Mouse (Mus musculus): Measurements from ENCODE around the gene Sema4c. TPM values are rescaled to one million over a fixed set of nuclear protein-coding genes. Genes with fewer than 3 reads are reported as not detected.

Gene Sema4c
- polyA plus RNA-seq, 1 experiment, result 23.8 TPM

DNA sequence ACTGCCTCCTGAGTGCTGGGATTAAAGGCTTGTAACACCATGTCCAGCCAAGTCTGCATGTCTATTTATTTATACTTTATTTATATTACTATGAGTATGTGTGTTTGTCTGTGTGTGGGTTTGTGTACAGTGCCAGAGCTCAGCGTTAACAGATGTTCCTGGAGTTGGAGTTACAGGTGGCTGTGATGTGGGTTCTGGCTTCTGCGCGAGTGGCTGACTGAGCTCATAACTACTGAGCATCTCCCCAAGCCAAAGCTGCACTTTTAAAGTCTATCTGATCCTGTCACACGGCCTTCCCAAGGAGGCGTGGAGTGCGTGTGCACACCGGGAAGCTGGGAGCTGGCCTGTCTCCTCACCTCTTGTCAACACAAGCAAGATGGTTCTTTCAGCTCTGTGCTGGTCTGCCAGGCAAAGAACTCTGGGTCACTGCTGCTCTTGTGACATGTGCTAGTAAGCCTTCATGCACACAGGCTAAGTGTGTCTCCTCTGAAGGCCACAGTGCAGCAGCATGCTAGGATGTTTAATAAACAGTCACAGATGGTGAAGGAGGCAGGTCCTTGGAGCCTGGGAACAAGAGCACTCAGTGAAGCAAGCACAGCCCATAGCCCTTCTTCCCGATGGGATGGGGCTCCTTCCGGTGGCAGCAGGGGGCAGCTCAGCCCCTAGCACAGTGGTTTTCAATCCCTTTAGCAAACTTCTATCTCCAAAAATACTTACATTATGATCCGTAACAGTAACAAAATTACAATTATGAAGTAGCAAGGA is 37.2 kb upstream of the Sema4c start:
- 44% methylated on average over 10 of the region's 10 CpGs for WGBS
- Histone ChIP-seq H3K4me3 (replicated peaks; ENCODE audit: insufficient read depth, low read depth, low read length) (no peak overlapping the region), H3K27me3 (ENCODE audit: control insufficient read depth, insufficient read depth, low read length) (no peaks in the 10 kb centered on the region), H3K4me1 (ENCODE audit: control insufficient read depth, insufficient read depth, low read length) (peaks cover 5% of the 10 kb centered on the region; the same call in 1 of the 2 replicates), H3K27ac (ENCODE audit: insufficient read depth, low read length) (no peak overlapping the region)
- TF ChIP-seq POLR2A (IDR thresholded peaks at IDR 0.05; ENCODE audit: borderline replicate concordance, insufficient read depth, low read length), result no peak
- no peak for DNase-seq

DNA sequence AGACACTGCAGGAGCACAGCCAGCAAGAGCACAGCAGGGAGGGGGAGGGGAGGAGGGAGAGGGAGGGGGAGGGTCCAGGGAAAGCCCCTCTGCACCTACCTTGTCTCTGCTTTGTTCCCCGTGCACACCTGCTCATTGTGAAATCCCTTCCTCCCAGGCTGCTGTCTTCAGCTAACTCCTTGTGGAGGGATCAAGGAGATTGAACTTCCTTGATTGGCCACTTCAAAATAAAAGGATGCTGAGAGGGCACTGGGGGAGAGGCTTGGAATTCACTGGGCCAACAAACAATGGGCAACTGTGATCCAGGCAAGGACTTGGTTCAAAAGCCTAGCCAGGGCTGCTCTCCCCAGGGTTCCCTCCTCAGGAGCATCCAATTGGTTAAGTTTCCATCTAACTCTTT is 35.0 kb upstream of the Sema4c start:
- Histone ChIP-seq H3K4me3 (replicated peaks; ENCODE audit: insufficient read depth, low read depth, low read length) (no peak overlapping the region), H3K4me1 (ENCODE audit: control insufficient read depth, insufficient read depth, low read length) (peaks cover 26% of the 10 kb centered on the region), H3K27ac (ENCODE audit: insufficient read depth, low read length) (no peak overlapping the region), H3K27me3 (ENCODE audit: control insufficient read depth, insufficient read depth, low read length) (no peaks in the 10 kb centered on the region)
- 79% methylated on average over 1 of the region's 1 CpGs for WGBS
- DNase-seq, result no peak
- TF ChIP-seq CTCF (IDR thresholded peaks at IDR 0.05; ENCODE audit: borderline replicate concordance, insufficient read depth, low read depth, low read length) (no peak), POLR2A (IDR thresholded peaks at IDR 0.05; ENCODE audit: borderline replicate concordance, insufficient read depth, low read length) (no peak)

DNA sequence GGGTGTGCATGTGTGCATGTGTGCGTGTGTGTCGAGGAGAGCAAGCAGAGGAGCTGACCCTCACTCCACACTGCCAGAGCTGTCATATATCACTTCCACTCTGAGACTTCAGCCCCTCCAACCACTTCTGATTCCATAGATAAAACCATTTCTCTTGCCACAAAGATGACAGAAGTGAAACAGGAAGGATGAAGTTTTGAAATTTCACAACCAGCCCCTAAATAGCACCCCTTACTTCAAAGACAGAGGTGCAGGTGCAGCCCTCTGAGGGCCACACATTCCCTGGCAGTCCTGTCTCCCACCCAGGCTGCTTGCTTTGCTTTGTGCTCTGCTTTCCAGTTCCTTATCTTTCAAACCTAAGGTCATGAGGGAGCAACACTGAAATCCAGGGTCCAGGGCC is 33.3 kb upstream of the Sema4c start:
- DNase-seq, result no peak
- 95% methylated on average over 2 of the region's 2 CpGs for WGBS
- Histone ChIP-seq H3K4me3 (replicated peaks; ENCODE audit: insufficient read depth, low read depth, low read length) (no peak overlapping the region), H3K27me3 (ENCODE audit: control insufficient read depth, insufficient read depth, low read length) (no peaks in the 10 kb centered on the region), H3K27ac (ENCODE audit: insufficient read depth, low read length) (no peak overlapping the region), H3K4me1 (ENCODE audit: control insufficient read depth, insufficient read depth, low read length) (peaks cover 26% of the 10 kb centered on the region)
- TF ChIP-seq POLR2A (IDR thresholded peaks at IDR 0.05; ENCODE audit: borderline replicate concordance, insufficient read depth, low read length) (no peak), CTCF (IDR thresholded peaks at IDR 0.05; ENCODE audit: borderline replicate concordance, insufficient read depth, low read depth, low read length) (no peak)

DNA sequence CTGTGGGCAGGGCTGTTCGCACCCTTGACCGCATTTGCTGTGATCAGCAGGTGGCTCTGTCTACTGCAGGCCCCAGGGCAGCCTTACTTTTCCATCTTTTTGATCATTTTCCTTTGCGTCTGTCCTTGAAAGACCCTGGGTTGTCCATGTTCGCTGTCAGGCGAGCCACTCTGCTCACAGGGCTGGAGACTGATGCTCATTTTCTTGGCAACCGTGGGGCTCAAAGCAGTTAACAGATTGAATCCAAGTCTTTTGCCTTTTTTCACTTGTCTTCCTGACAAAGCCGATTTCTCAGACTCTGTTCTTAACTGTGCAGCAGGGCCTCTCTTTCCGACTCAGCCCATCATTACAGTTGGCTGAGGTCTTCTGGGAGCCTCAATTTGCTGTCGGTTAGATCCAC is 32.5 kb upstream of the Sema4c start:
- TF ChIP-seq CTCF (IDR thresholded peaks at IDR 0.05; ENCODE audit: borderline replicate concordance, insufficient read depth, low read depth, low read length) (no peak), POLR2A (IDR thresholded peaks at IDR 0.05; ENCODE audit: borderline replicate concordance, insufficient read depth, low read length) (no peak)
- Histone ChIP-seq H3K4me1 (ENCODE audit: control insufficient read depth, insufficient read depth, low read length) (peaks cover 25% of the 10 kb centered on the region), H3K27ac (ENCODE audit: insufficient read depth, low read length) (no peak overlapping the region), H3K27me3 (ENCODE audit: control insufficient read depth, insufficient read depth, low read length) (no peaks in the 10 kb centered on the region), H3K4me3 (replicated peaks; ENCODE audit: insufficient read depth, low read depth, low read length) (no peak overlapping the region)
- DNase-seq, result no peak
- WGBS, result 79% methylated on average over 9 of the region's 9 CpGs

DNA sequence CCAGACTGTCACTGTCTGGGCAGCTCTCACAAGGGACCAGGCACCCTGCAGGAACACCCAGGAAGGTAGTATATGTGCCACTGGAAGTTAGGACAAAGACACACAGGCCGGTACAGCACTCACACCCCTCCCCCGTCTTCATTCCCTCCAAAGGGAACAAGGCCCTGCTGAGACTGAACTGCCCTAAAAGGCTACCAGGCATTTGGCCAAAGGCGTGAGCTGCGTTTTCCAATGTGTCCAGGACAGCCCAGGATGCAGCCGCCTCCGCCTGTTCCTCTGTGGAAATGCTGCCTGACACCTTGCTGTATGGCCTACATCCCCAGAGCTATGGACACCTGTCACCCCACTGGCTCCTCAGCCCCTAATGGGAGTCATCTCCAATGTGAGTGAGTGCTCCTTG is 31.3 kb upstream of the Sema4c start:
- no peak overlapping the region for H3K4me3 ChIP-seq (replicated peaks; ENCODE audit: insufficient read depth, low read depth, low read length)
- H3K27me3 ChIP-seq (ENCODE audit: control insufficient read depth, insufficient read depth, low read length), result no peaks in the 10 kb centered on the region
- DNase-seq, result peak; percentile 66 to 80
- 11% methylated on average over 6 of the region's 6 CpGs for WGBS
- TF ChIP-seq CTCF (IDR thresholded peaks at IDR 0.05; ENCODE audit: borderline replicate concordance, insufficient read depth, low read depth, low read length) (no peak), POLR2A (IDR thresholded peaks at IDR 0.05; ENCODE audit: borderline replicate concordance, insufficient read depth, low read length) (no peak)
- H3K4me1 ChIP-seq (ENCODE audit: control insufficient read depth, insufficient read depth, low read length), result peaks cover 20% of the 10 kb centered on the region
- no peak overlapping the region for H3K27ac ChIP-seq (ENCODE audit: insufficient read depth, low read length)

DNA sequence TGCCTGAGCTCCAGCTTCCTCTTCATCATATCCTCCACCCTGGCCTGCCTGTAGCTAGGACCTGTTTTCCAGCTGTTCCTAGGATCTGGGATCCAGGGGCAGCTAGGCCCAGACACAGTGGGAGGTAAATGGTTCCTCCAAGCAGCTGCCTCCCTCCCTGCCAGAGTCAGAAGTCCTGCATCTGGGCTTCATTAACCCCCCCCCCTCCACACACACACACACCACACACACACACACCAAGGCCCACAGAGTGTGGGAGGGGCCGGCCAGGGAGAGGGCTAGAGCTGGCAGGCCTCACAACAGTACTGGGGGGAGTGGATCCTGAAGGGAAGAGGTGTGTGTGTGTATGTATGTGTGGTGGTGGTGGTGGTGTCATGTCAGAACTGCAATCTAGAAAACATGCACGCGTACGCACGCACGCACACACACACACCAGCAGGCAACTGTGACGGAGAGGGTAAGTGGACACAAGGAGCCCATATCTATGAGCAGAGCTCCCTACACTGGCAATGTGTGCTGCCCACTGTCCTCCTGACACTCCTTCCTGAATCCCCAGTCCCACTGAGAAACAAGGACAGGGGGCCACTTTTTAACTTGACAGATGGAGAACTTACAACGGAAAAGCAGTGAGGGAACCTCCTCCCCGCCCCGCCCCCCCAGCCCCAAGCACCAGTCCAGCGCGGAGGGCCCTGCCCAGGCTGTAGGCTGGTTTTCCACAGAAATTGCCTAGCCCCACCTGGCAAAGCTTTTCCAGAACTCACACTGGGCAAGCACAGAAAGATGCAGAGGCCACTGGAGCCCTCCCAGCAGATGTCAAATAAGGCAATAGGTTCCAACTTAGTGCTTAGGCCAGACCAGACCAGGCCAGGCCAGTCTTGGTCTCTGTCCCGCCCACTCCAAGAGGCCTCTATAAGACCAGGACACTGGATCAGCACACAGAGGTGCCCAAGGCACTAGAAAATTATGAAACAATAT is 30.6 kb upstream of the Sema4c start:
- H3K4me3 ChIP-seq (replicated peaks; ENCODE audit: insufficient read depth, low read depth, low read length), result no peak overlapping the region
- H3K27me3 ChIP-seq (ENCODE audit: control insufficient read depth, insufficient read depth, low read length), result no peaks in the 10 kb centered on the region
- TF ChIP-seq POLR2A (IDR thresholded peaks at IDR 0.05; ENCODE audit: borderline replicate concordance, insufficient read depth, low read length) (no peak), CTCF (IDR thresholded peaks at IDR 0.05; ENCODE audit: borderline replicate concordance, insufficient read depth, low read depth, low read length) (no peak)
- DNase-seq, result no peak
- peaks cover 20% of the 10 kb centered on the region for H3K4me1 ChIP-seq (ENCODE audit: control insufficient read depth, insufficient read depth, low read length)
- H3K27ac ChIP-seq (ENCODE audit: insufficient read depth, low read length), result no peak overlapping the region
- WGBS, result 75% methylated on average over 13 of the region's 13 CpGs

DNA sequence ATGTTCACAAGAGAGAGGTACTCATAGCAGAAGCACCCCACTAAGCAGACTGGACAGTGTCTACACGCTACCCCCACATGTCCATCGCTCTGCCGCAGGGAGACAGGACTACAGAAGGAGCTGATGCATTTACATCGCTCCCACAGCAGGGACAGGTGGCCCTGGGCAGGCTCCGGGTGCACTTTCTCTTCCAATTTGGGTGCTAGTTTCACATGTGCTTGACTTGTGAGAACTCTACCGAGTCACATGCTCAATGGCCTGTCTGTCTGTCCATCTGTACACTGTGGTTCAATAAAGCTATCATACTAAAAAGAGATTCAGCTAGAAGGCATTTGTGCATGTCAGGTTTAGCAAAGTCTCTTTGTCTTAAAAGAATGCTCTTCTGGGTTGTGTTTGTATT is 29.7 kb upstream of the Sema4c start:
- Histone ChIP-seq H3K27ac (ENCODE audit: insufficient read depth, low read length) (no peak overlapping the region), H3K4me1 (ENCODE audit: control insufficient read depth, insufficient read depth, low read length) (peaks cover 20% of the 10 kb centered on the region), H3K27me3 (ENCODE audit: control insufficient read depth, insufficient read depth, low read length) (no peaks in the 10 kb centered on the region), H3K4me3 (replicated peaks; ENCODE audit: insufficient read depth, low read depth, low read length) (no peak overlapping the region)
- DNase-seq, result no peak
- TF ChIP-seq POLR2A (IDR thresholded peaks at IDR 0.05; ENCODE audit: borderline replicate concordance, insufficient read depth, low read length), result no peak
- no peak for TF ChIP-seq CTCF (IDR thresholded peaks at IDR 0.05; ENCODE audit: borderline replicate concordance, insufficient read depth, low read depth, low read length)
- 84% methylated on average over 6 of the region's 6 CpGs for WGBS
